Mouse (Mus musculus) cortical plate, adult 2 months (tissue): ENCODE measurements around the gene Bcdin3d.

ENCODE experiments used
- CTCF ChIP-seq: fragments of 200-500 bp; IDR thresholded peaks from 2 replicates; pipeline ENCODE4 v1.5.1; 2011; ENCODE audit warnings: mild to moderate bottlenecking, control low read depth, low read length; ENCODE audit not compliant: insufficient read depth; ENCODE audit errors: extremely low read depth
- POLR2A ChIP-seq: fragments of 200-500 bp; IDR thresholded peaks from 2 replicates; pipeline ENCODE4 v1.6.1; 2011; ENCODE audit warnings: mild to moderate bottlenecking, low read length, control low read depth; ENCODE audit not compliant: insufficient read depth; ENCODE audit errors: extremely low read depth

- no peak for TF ChIP-seq CTCF
- TF ChIP-seq POLR2A = no peak
These were observed 27.0 kb upstream of the Bcdin3d start for GRCm38 (mm10) chr15:99501292-99502260.
